Mouse (Mus musculus) thymus, adult 2 months (tissue): Measurements from ENCODE around the gene Zbtb2.

ENCODE experiments used
- CTCF ChIP-seq: fragments of 200-500 bp; IDR thresholded peaks from 2 replicates; pipeline ENCODE4 v1.5.1; 2012; ENCODE audit warnings: mild to moderate bottlenecking, control low read depth, low read length, moderate library complexity, borderline replicate concordance; ENCODE audit not compliant: control insufficient read depth, poor library complexity, insufficient read depth; ENCODE audit errors: extremely low read depth
- POLR2A ChIP-seq: fragments of 200-500 bp; IDR thresholded peaks from 2 replicates; pipeline ENCODE4 v1.6.1; 2012; ENCODE audit warnings: mild to moderate bottlenecking, low read length, control low read depth, moderate library complexity; ENCODE audit not compliant: control insufficient read depth, poor library complexity, insufficient read depth; ENCODE audit errors: extremely low read depth

- TF ChIP-seq CTCF (no peak), POLR2A (no peak)
Measured at GRCm38 (mm10) chr10:4430399-4430798, 42.5 kb upstream of the Zbtb2 start.
